Mouse (Mus musculus) A20 (cell line): ENCODE results near the gene Stpg4.

Experiments
- DNase-seq: peaks from one replicate; pipeline ENCODE4 v3.0.0-alpha.2; 2011; ENCODE audit warnings: low read depth, low spot score

Stpg4 gene

DNA sequence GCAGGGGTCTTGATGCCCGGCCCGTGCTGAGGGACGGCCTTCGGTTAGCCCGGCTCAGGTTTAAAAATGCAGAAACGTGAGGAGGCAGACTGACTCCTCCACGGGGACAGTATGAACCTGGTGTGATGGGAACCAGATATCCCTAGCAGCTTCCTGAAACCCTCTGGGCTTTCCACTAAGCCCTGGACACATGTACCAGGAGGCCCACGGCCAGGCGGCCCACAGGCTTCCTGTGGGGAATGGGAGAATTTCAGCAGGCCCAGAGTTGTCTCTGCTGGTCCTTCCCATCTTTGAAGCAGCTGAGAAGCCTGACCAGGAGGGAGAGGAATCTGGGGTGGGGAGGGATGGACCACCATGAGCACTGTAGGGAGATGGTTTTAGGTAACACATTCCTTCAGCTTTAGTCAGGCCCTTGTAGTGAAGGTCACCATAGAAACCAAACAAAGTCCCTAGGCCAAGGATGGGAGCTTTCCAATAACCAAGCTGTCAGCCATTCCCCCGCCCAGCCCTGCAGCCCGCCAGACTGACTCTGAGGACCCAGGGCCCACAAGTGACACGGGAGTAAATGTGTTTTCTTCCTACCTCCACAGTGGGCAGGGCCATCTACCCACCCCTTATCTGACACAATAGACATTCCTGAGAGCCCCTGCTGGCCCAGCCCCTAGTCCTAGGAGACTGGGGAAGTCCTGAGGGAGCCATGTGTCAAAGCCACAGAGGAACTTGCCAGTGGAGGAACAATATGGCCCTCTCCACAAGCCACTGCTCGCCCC, 76.9 kb downstream of the Stpg4 start:
- no peak for DNase-seq

DNA sequence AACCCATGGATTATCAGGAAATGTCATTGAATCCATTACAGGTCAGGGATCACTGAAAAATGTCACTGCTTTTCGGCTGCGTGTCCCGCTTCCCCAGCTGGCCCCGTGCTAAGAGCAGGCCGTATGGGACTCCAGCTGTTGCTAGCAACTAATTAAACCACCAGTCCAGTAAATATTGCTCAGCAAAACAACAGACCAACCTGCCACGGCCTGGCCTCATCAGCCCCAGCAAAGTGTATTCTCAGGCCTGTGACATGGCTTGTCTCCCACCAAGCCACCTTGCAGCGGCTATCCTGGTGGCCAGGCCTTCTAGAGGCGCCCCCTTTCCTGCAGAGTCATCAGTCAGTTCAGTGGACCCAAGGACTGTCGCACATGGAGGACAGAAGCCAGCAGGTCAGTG, 78.0 kb downstream of the Stpg4 start:
- no peak for DNase-seq

GRCm38 (mm10) chr17:87349069-87349468, 78.5 kb downstream of the Stpg4 start:
- DNase-seq = no peak

- DNase-seq = no peak
Measured at GRCm38 (mm10) chr17:87348353-87348752, 79.2 kb downstream of the Stpg4 start.

DNA sequence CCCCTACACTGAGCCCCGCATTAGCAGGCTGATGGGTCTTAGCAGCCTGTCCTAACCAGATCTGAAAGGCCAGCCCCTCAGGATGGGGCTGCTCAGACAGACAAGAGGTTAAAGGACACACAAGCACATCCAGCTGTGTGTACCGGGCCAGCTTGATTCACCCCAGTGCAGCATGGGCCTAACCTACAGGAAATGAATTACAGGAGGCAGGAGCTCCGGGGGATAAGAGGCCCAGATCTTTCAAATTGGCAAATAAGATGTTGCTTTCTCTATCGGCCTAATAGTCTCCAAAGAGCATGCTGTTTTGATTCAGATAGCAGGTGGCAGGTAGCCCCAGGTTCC, 82.3 kb downstream of the Stpg4 start:
- no peak for DNase-seq

- no peak for DNase-seq
Measured at GRCm38 (mm10) chr17:87344441-87345251, 82.9 kb downstream of the Stpg4 start.

- DNase-seq = no peak
Measured at GRCm38 (mm10) chr17:87343060-87343703, 84.4 kb downstream of the Stpg4 start.
